Mouse (Mus musculus) embryonic fibroblast, embryonic 13.5 days (primary cell): ENCODE measurements at regions not wholly inside any gene's neighbourhood (a gene's known extent, or its start where the extent isn't known, plus 50 kb on each side); places are given as distances from the start of the nearest gene placed in this dataset.

ENCODE experiments used
- CTCF ChIP-seq: IDR thresholded peaks from 2 replicates; pipeline ENCODE4 v1.5.1; 2011; ENCODE audit warnings: mild to moderate bottlenecking, control low read depth, low read length, moderate library complexity, borderline replicate concordance; ENCODE audit not compliant: insufficient read depth
- POLR2A ChIP-seq: IDR thresholded peaks from 2 replicates; pipeline ENCODE4 v1.6.1; 2011; ENCODE audit warnings: low read depth, mild to moderate bottlenecking, control low read depth, low read length, moderate library complexity

DNA sequence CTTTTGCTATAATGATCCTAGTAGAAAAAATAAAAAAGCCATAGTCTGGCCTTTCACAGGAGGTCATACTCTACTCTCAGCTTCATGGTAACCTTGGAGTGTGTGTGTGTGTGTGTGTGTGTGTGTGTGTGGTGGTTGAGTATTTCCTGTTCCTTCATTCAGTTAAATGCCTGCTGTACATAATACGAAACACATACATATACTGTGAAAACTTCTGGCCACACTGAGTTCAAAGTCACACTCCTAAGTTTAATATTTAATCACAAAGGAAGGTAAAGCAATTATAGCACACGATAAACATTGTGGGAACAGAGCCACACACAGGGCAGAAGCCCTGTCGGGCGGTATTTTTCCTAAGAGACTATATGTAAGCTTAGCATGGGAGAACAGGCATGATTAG is 78.6 kb upstream of the Maf start:
- no peak for TF ChIP-seq CTCF
- no peak for TF ChIP-seq POLR2A
